Mouse (Mus musculus) cortical plate, adult 2 months (tissue): ENCODE measurements around the gene Ripor2.

Experiments used
- CTCF ChIP-seq: fragments of 200-500 bp; IDR thresholded peaks from 2 replicates; pipeline ENCODE4 v1.5.1; 2011; ENCODE audit warnings: mild to moderate bottlenecking, control low read depth, low read length; ENCODE audit not compliant: insufficient read depth; ENCODE audit errors: extremely low read depth
- POLR2A ChIP-seq: fragments of 200-500 bp; IDR thresholded peaks from 2 replicates; pipeline ENCODE4 v1.6.1; 2011; ENCODE audit warnings: mild to moderate bottlenecking, low read length, control low read depth; ENCODE audit not compliant: insufficient read depth; ENCODE audit errors: extremely low read depth

DNA sequence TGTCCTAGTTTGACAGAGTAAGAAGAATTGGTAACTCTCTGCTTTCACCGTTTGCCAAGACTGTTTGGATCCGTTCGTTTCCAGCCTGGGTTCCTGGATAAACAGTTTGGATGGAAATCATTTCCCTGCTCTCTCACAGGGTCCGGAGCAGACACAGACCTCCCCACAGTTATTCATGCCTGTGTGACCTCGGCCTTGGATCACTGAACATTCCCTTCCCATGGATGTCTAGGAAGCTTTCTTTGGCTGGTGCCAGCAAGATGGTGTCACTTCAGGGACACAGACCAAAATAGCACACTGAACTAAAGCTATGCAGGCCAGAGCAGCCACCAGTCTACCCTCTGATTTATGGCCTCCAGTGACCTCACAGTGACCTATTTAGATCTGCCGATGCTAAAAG lies 38.5 kb downstream of the Ripor2 start:
- TF ChIP-seq CTCF (no peak), POLR2A (no peak)
